Mouse (Mus musculus) small intestine, adult 2 months (tissue): ENCODE measurements at regions not wholly inside any gene's neighbourhood (a gene's known extent, or its start where the extent isn't known, plus 50 kb on each side); places are given as distances from the start of the nearest gene placed in this dataset.

ENCODE experiments used
- CTCF ChIP-seq: fragments of 200-500 bp; IDR thresholded peaks from 2 replicates; pipeline ENCODE4 v1.5.1; 2012; ENCODE audit warnings: low read depth, mild to moderate bottlenecking, control low read depth, inconsistent platforms, low read length, moderate library complexity, mixed read lengths; ENCODE audit not compliant: insufficient replicate concordance, insufficient read length; ENCODE audit errors: extremely low read depth
- POLR2A ChIP-seq: fragments of 200-500 bp; IDR thresholded peaks from 2 replicates; pipeline ENCODE4 v1.6.1; 2012; ENCODE audit warnings: low read depth, mild to moderate bottlenecking, control low read depth, inconsistent platforms, low read length, moderate library complexity

- TF ChIP-seq CTCF (no peak), POLR2A (no peak)
Observed at GRCm38 (mm10) chr13:93243076-93243475, 50.9 kb upstream of the Tent2 start.
